Mouse (Mus musculus) ES-E14 (cell line): Measurements from ENCODE around the gene Dio2.

ENCODE experiments used
- CHD2 ChIP-seq: IDR thresholded peaks from 2 replicates; pipeline ENCODE4 v1.6.1; 2014; ENCODE audit warnings: mild to moderate bottlenecking, low read depth, low read length, inconsistent platforms
- HCFC1 ChIP-seq: IDR thresholded peaks from 2 replicates; pipeline ENCODE4 v1.6.1; 2012; ENCODE audit warnings: low read length, inconsistent platforms, borderline replicate concordance; ENCODE audit not compliant: insufficient read depth
- MAFK ChIP-seq: IDR thresholded peaks from 2 replicates; pipeline ENCODE4 v1.6.1; 2014; ENCODE audit warnings: mild to moderate bottlenecking, low read depth, low read length, inconsistent platforms; ENCODE audit not compliant: insufficient read depth
- ZC3H11A ChIP-seq: IDR thresholded peaks from 2 replicates; pipeline ENCODE4 v1.6.1; 2012; ENCODE audit warnings: low read depth, mild to moderate bottlenecking, inconsistent platforms, low read length, borderline replicate concordance
- ZNF384 ChIP-seq: IDR thresholded peaks from 2 replicates; pipeline ENCODE4 v1.6.1; 2012; ENCODE audit warnings: low read depth, low read length, inconsistent platforms

GRCm38 (mm10) chr12:90744752-90745151 lies 6.5 kb upstream of the Dio2 start:
- TF ChIP-seq ZC3H11A (no peak), MAFK (no peak), HCFC1 (no peak), ZNF384 (no peak), CHD2 (no peak)
